Mouse (Mus musculus): ENCODE measurements at regions not wholly inside any gene's neighbourhood (a gene's known extent, or its start where the extent isn't known, plus 50 kb on each side); places are given as distances from the start of the nearest gene placed in this dataset.

GRCm38 (mm10) chr3:71096071-71096470 is 1088.7 kb downstream of the Otol1 start:
- TF ChIP-seq CTCF (IDR thresholded peaks at IDR 0.05; ENCODE audit: borderline replicate concordance, extremely low read depth, insufficient read depth, insufficient read length) (no peak), POLR2A (IDR thresholded peaks at IDR 0.05; ENCODE audit: borderline replicate concordance, extremely low read depth, insufficient read depth, insufficient read length, poor library complexity, severe bottlenecking) (no peak)
- peak; percentile 61 for DNase-seq (ENCODE audit: low read depth)

GRCm38 (mm10) chr3:71103550-71103949 is 1096.1 kb downstream of the Otol1 start:
- no peak for TF ChIP-seq POLR2A (IDR thresholded peaks at IDR 0.05; ENCODE audit: borderline replicate concordance, extremely low read depth, insufficient read depth, insufficient read length, poor library complexity, severe bottlenecking)
- TF ChIP-seq CTCF (IDR thresholded peaks at IDR 0.05; ENCODE audit: borderline replicate concordance, extremely low read depth, insufficient read depth, insufficient read length) = no peak
- DNase-seq (ENCODE audit: low read depth) = peak; percentile 37

- TF ChIP-seq POLR2A (IDR thresholded peaks at IDR 0.05; ENCODE audit: borderline replicate concordance, extremely low read depth, insufficient read depth, insufficient read length, poor library complexity, severe bottlenecking) (no peak), CTCF (IDR thresholded peaks at IDR 0.05; ENCODE audit: borderline replicate concordance, extremely low read depth, insufficient read depth, insufficient read length) (no peak)
- DNase-seq (ENCODE audit: low read depth) = peak; percentile 23
Observed at GRCm38 (mm10) chr3:71145262-71145661, 1137.8 kb downstream of the Otol1 start.
